Mouse (Mus musculus): Measurements from ENCODE around the gene Fam107a. TPM values are rescaled to one million over a fixed set of nuclear protein-coding genes. Genes with fewer than 3 reads are reported as not detected.

Fam107a gene
- total RNA-seq, 2 experiments from 2014 or later: 2.7 to 6.1 TPM

DNA sequence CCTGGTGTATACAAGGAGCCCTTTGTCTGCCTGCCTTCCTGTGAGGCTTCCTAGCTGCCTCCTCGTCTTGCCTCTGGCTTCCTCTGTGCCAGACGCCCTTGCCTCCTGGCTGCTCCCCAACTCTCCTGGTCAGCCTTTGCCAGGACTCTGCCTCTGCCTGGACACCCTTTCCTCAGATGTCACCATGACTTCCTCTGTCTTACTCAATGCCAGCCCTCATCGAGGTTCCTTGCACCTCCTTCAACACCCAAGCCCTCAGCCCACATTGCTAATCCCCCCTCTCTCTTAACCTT is 59.5 kb downstream of the Fam107a start:
- no peak for DNase-seq
- intact Hi-C loops (cut with DNase I): no loop called here

DNA sequence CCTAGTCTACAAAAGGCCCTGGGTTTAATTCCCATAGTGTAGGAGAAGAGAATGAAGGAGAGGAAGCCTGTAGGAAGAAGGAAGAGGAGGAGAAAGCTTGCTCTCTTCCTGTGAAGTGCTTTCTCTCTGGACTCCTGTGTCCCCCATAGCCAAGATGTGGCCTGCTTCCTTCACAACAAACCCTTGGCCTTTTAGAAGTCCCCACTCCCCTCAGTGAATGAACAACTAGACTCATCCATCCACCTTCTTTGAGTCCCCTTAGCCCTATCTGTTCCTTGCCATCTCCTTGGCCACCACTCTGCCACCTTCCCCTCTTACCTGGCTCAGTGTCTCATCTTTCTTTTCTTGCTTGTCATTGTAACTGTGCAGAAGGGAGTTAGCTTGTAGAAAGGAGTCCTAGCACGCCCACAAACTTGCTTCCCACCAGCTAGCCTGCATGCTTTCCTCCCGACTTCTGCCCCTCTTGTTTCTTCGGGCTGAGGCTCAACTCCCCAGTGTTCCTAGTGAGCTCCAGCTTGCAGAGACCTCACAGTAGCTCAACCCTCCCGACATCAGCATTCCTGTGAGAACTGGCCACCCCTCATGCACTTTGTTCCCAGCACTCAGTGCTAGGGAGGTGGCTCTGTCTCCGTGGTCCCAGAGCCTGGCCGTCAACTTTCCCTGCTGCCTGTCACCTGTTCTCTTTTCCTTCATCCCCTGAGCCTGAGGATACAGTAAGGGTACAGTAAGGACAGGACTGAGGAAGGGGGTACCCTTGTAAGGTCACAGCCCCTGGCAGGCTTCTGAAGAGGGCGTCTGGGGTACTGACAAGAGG is 60.1 kb downstream of the Fam107a start:
- intact Hi-C loops (cut with DNase I): no loop called here
- no peak for DNase-seq

DNA sequence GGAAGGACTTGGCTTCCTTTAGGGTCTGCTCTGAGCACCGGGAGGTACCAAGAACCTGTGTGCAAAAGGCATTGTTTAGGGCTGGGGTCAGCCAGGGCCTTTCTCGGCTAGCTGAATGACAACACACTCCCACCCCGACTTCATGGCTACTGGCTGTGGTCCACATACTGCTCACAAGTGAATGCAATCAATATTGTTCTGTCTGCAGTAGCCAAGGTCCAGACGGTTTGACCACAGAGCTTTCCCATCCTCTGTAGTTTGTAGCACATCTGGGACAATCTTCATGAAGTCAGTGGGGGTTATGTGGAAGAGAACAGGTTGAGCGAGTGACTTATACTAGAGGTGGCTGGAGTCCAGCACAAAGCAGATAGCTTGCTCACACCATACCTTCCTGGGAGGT is 60.9 kb downstream of the Fam107a start:
- intact Hi-C loops (cut with DNase I): no loop called here
- no peak for DNase-seq

DNA sequence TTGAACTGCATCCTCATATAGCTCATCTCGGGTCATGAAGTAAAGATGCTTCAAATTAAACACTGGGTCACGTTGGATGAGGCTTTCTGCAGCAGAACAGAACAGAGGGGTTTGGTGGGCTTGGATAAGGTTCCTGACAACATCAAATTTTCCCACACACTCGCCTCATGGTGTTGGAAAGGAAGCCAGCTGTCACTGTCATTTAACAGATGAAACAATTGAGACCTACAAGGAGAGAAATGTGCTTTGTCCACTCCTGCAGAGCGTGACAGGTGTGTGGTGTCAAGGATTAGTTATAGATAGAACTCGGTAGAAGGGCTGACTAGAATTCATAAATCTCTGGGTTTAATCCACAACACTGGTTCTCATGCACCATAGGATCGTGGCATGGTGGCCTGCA is 61.8 kb downstream of the Fam107a start:
- intact Hi-C loops (cut with DNase I): no loop called here
- DNase-seq: no peak

DNA sequence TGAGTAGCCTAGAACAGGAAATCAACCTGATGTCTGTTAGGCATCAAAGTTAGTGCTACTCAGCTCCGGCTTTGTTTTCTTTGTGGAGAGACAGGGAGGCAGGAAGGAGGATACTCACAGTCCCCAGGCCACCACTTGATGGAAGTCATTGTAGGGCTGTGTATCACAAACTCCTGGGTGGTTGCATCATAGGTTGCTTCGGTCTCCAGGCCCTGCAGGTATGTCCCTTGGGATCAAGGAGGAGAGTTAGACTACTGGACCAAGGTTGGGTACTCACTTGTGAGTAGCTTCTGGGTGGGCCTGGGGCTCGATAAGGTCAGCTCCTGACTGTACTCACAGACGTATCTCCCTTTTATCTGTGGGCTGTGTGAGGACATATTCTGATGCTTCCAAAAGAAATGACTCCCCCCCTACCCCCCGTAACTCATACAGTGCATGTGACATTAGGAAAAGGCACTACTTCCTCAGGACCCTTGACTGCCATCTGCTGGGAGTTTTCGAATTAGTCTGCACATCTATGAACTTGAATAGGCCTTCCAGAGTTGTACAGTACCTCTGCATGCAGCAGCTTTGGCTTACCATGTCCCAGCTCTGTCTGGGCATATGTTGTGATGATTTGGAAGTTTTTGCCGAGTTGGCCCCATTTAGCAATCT is 62.6 kb downstream of the Fam107a start:
- intact Hi-C loops (cut with DNase I): no loop called here
- peak in 1 of 2 experiments; percentile 29 for DNase-seq

DNA sequence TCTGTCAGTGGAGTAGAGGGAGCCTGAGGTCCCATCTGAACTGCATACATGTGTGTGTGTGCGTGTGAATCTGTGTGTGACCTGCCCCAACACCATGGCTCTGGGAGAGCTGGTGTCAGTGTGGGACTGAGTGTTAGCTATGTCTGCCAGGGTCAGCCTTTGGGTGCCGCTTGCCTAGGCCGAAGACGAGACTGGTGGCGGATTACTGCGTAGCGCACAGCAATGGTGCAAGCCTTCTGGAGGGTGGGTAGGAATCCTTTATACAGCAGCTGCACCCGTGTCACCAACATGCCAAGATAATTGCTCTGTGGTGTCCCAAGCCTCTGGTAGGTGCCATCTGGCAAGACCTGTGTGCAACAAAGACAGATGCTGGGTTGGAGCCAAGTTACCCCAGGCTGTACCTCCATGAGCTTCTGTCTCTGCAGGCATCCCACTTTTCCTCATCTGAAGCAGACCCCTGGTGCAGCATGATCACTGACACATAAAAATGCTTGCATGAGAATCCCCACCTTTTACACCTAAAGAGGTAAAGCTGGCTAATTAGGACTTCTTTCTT is 66.4 kb downstream of the Fam107a start:
- intact Hi-C loops (cut with DNase I): no loop called here
- DNase-seq: no peak

DNA sequence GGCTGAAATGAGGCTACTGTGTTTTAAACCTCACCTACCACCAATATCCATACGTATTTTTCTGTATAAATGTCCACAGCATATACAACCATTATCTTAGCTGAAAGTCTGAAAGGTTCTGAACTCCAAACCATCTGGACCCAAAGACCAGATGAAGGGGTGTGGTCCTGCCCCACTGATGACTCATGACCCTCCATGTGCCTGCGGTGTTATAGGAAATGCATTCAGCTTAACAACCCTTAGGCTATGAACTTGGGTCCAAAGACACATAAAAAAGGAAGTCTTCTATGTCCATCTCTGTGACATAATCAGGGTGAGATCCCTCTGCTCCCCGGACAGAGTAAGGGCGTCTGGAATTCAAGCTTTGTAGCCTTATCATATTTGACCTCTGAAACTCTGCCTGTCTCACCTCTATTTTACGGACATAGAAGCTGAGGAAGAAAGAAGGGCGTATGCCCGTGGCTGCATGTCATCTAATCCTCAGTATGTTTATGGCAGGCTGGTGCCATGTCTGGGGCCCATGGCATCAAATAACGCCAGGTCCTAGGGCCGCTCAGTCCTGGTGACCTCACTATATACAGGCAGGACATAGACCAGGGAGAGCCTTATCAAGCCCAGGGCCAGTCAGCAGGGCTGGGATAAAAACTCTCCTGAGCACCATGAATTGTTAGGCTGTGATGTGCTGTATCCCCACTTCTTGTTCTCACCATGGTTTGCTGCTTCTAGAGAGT is 67.5 kb downstream of the Fam107a start:
- DNase-seq: no peak
- intact Hi-C loops (cut with DNase I): no loop called here

DNA sequence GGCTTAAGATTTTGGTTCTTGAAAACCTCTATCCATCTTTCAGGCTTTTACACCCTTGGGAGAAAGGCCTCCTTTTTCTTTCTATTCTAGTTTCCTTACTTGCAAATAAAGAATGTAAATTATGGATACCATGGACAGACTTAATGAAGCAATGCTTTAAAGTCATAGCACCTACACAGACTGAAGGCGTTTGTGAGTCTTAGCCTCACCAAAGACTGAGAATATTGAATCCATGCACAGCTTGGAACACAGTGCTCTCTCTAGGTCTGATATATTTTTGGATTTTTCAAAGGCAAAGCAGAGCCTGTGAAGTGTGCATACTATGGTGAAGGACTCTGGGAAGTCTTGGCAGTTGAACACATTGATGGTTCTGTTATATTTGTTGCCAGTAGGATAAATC is 68.6 kb downstream of the Fam107a start:
- DNase-seq: no peak
- intact Hi-C loops (cut with DNase I): no loop called here

DNA sequence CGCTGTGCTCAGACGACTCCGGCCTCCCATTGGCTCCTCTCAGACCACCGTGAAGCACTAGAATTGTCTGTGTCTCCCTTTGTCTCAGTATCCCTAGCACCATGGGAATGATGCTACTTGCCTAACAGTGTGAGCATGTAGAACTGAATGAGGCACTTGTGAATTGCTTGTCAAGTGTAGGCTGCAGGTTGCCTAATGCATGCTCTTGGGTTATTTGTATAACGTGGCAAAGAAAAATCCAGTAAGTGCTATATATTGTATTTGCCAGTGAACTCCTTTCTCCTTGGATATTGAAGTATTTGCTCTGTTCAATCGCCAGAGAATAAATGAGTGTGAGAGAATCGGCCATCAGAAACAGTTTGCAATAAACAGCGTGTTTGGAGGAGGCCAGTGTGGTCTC is 70.9 kb downstream of the Fam107a start:
- intact Hi-C loops (cut with DNase I): no loop called here
- no peak for DNase-seq

Other genes with a start within 250 kb of the Fam107a start
- 10 to 100 TPM; 24.5 to 28.4 TPM for gene Rpp14, start 237.7 kb downstream of the Fam107a start, total RNA-seq (2021)
- gene Pxk, start 219.8 kb downstream of the Fam107a start, total RNA-seq (2021): 10 to 100 TPM; 10.7 to 12.2 TPM
- 100 to 1,000 TPM; 307 to 316 TPM for gene Pdhb, start 145.0 kb downstream of the Fam107a start, total RNA-seq (2021)
- 1 to 10 TPM; 5.7 to 7.7 TPM for gene Kctd6, start 103.9 kb downstream of the Fam107a start, total RNA-seq (2021)
- gene Acox2, start 58.7 kb downstream of the Fam107a start, total RNA-seq (2021): under 1 TPM in 1 of 2 experiments, not detected in 1; 0.37 TPM
- not detected for gene Oit1, start 60.7 kb upstream of the Fam107a start, total RNA-seq (2021)

All from gastrocnemius, postnatal 36 days (tissue).